Mouse (Mus musculus) liver, adult 2 months (tissue): ENCODE data around the gene Rb1.

ENCODE experiments used
- CTCF ChIP-seq: fragments of 200-500 bp; IDR thresholded peaks from 2 replicates; pipeline ENCODE4 v1.5.1; 2011; ENCODE audit warnings: low read depth, low read length, control low read depth
- POLR2A ChIP-seq: fragments of 200-500 bp; IDR thresholded peaks from 2 replicates; pipeline ENCODE4 v1.6.1; 2011; ENCODE audit warnings: low read length, control low read depth; ENCODE audit not compliant: insufficient read depth; ENCODE audit errors: extremely low read depth

DNA sequence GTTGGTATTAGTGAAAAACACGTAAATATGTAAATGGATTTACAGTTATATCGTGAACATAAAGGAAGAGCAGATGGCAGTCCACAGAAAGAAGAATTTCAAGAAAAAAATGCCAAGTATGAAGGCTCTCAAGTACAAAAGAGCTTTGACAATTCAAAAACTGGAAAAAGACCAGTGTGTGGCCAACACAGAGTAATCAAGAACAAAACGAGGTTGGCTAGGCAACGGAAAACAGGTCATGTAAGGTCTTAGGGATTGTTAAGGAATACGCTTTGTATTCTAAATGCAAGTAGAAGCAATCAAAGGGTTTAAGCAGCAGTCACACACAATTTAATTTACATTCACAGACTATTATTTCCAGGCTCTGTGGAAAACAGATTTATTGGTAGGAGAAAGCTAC, 53.8 kb downstream of the Rb1 start:
- no peak for TF ChIP-seq CTCF
- TF ChIP-seq POLR2A = no peak
